Mouse (Mus musculus) cerebellum, adult 2 months (tissue): ENCODE measurements around the gene Cd2bp2.

ENCODE experiments used
- CTCF ChIP-seq: fragments of 200-500 bp; IDR thresholded peaks from 2 replicates; pipeline ENCODE4 v1.5.1; 2011; ENCODE audit warnings: low read depth, mild to moderate bottlenecking, control low read depth, low read length, moderate library complexity, borderline replicate concordance; ENCODE audit not compliant: insufficient read depth
- POLR2A ChIP-seq: fragments of 200-500 bp; IDR thresholded peaks from 2 replicates; pipeline ENCODE4 v1.6.1; 2011; ENCODE audit warnings: low read length, control low read depth, borderline replicate concordance; ENCODE audit not compliant: insufficient read depth

- no peak for TF ChIP-seq CTCF
- no peak for TF ChIP-seq POLR2A
Measured at GRCm38 (mm10) chr7:127213930-127214329, 18.1 kb upstream of the Cd2bp2 start.
